24 mouse cellular contexts compared by ENCODE assay signal in genomic region chr2:35060256-35060655, GRCm38 (mm10). TPM values are rescaled to one million over a fixed set of nuclear protein-coding genes. Genes with fewer than 3 reads are reported as not detected.
"Had no signal": no experiment of that assay in that cellular context is flagged by ENCODE, and none has a peak within 500 bp of the region (broad histone marks: within the 10 kb centered on the region; RNA-seq: fewer than 3 reads in every experiment).

No protein-coding gene starts in this region.

- H3K27me3 ChIP-seq: intestine, embryonic 15.5 days; kidney, embryonic 15.5 days; limb, embryonic 13.5 days had no signal

- H3K9me3 ChIP-seq: intestine, embryonic 15.5 days; kidney, embryonic 15.5 days; limb, embryonic 10.5 days; limb, embryonic 13.5 days had no signal

- H3K36me3 ChIP-seq: intestine, embryonic 15.5 days; kidney, embryonic 15.5 days; limb, embryonic 10.5 days; limb, embryonic 13.5 days had no signal

- H3K9ac ChIP-seq: intestine, embryonic 15.5 days; kidney, embryonic 15.5 days; limb, embryonic 13.5 days had no signal

- H3K27ac ChIP-seq: intestine, embryonic 15.5 days; kidney, embryonic 15.5 days; limb, embryonic 10.5 days; limb, embryonic 13.5 days; stomach, postnatal 0 days had no signal

- ATAC-seq: intestine, embryonic 15.5 days had no signal

- H3K4me2 ChIP-seq: intestine, embryonic 15.5 days; kidney, embryonic 15.5 days; limb, embryonic 13.5 days; midbrain, embryonic 11.5 days had no signal

- DNase-seq: kidney, adult 11 months; kidney, adult 8-10 months; kidney, postnatal 14 days; kidney, postnatal 4 days; lung, adult 18-20 months; lung, postnatal 4 days; midbrain, embryonic 14.5 days; right cerebral cortex, adult 18-20 months; right cerebral cortex, postnatal 14 days; right cerebral cortex, postnatal 4 days; thymus, adult 2 months; thymus, postnatal 14 days; thymus, postnatal 4 days had no signal

- H3K4me1 ChIP-seq: intestine, embryonic 15.5 days; limb, embryonic 10.5 days; limb, embryonic 13.5 days had no signal

- H3K4me3 ChIP-seq: intestine, embryonic 15.5 days; kidney, embryonic 15.5 days; limb, embryonic 10.5 days; limb, embryonic 13.5 days had no signal

RNA-seq across cellular contexts. Expression of gene Hc, which starts 1.0 kb away (rescaled TPM):
- total RNA-seq: megakaryocyte progenitor cell, adult 5-6 weeks; megakaryocyte-erythroid progenitor cell, adult 5-6 weeks; midbrain, postnatal 0 days had no signal
- polyA plus RNA-seq: limb, embryonic 10.5 days; neural tube, embryonic 11.5 days; stomach, embryonic 14.5 days had no signal

RNA-seq across cellular contexts. Expression of gene AI182371, which starts 41.1 kb away (rescaled TPM):
- polyA plus RNA-seq: limb, embryonic 10.5 days; midbrain, embryonic 11.5 days; neural tube, embryonic 11.5 days had no signal
